Mouse (Mus musculus): ENCODE measurements around the gene Prrg2. TPM values are rescaled to one million over a fixed set of nuclear protein-coding genes. Genes with fewer than 3 reads are reported as not detected.

Prrg2 gene
- total RNA-seq, 2 experiments from 2014 or later = 8.1 to 11.0 TPM

- intact Hi-C loops (cut with DNase I) = loop anchor here (2.0 to 5.0 kb wide), 2 partner anchors 20 to 40 kb away; partner anchors contain the start of genes Fcgrt and Rps11
- no peak for TF ChIP-seq CTCF (IDR thresholded peaks at IDR 0.05)
- DNase-seq = peak; percentile 76
- peak overlapping the region; percentile 85 for H3K27ac ChIP-seq
- H3K4me3 ChIP-seq = peak overlapping the region; percentile 50
Observed at GRCm38 (mm10) chr7:45082401-45083299, 20.2 kb upstream of the Prrg2 start.

DNA sequence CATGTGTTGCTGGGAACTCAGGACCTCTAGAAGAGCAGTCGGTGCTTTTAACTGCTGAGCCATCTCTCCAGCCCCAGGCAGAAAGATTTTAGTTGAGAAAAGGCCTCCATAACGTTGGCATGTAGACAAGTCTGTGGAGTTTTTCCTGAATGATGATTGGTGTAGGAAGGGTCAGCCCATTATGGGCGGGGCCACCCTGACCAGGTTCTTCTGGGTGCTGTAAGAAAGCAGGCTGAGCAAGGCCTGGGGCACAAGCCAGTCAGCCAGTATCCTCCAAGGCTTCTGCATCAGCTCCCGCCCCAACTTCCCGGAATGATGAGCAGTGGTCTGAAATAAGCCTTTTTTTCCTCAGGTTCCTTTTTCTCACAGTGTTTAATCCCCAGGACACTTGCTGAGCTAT is 18.5 kb upstream of the Prrg2 start:
- Histone ChIP-seq H3K4me3 (no peak overlapping the region), H3K27ac (peak overlapping the region; percentile 85)
- intact Hi-C loops (cut with DNase I) = loop anchor here (5.0 kb wide), 1 partner anchor 41 kb away; the partner anchor contains the start of gene Rps11
- no peak for TF ChIP-seq CTCF (IDR thresholded peaks at IDR 0.05)
- no peak for DNase-seq

DNA sequence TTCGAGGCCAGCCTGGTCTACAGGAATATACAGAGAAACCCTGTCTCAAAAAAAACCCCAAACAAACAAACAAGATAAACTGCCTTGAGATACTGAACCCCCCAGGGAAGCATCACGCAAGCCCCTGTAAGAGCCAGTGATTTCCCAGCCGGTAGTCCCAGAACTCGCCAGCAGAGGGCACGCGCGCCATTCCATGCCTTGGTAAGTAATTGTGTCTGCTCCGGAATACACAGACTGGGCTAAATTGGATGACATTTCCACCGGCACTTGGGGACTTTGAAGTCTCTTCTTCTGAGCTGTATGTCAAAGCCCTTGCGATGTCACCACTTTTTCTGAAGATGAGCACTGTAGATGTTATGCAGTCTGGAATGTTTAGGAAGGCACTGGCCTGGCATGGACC is 17.4 kb upstream of the Prrg2 start:
- peak; percentile 93 for DNase-seq
- intact Hi-C loops (cut with DNase I) = loop anchor here (1.0 to 5.0 kb wide), 3 partner anchors 42 to 119 kb away; partner anchors contain the start of genes Flt3l, Gm45713 and Rps11
- Histone ChIP-seq H3K27ac (peak overlapping the region; percentile 57), H3K4me3 (0 out of 2 replicates have a peak overlapping the region, but pooled peaks have one; percentile 27)
- peak; percentile 92 for TF ChIP-seq CTCF (IDR thresholded peaks at IDR 0.05)

DNA sequence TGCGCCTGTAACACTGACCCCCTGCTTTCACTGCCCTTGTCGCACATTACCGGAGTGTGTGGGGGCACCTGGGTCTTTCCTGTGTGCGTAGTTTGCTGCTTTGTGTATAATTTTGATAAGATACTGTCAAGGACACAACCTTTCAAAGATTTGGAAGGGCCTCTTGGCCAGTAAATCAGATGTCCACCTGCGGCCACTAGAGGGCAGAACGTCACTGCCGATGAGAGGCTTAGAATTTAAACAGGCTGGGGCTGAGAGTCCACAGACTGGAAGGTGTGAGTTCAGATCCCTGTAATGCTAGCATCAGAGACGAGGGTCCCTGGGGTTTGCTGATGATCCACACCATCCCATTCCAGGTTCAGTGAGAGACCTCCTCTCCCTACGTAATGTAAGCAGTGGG is 16.0 kb upstream of the Prrg2 start:
- peak; percentile 87 for TF ChIP-seq CTCF (IDR thresholded peaks at IDR 0.05)
- Histone ChIP-seq H3K4me3 (no peak overlapping the region), H3K27ac (0 out of 2 replicates have a peak overlapping the region, but pooled peaks have one; percentile 35)
- DNase-seq = peak; percentile 85
- intact Hi-C loops (cut with DNase I) = loop anchor here (2.0 kb wide), 1 partner anchor 120 kb away; no protein-coding TSS in a partner anchor

DNA sequence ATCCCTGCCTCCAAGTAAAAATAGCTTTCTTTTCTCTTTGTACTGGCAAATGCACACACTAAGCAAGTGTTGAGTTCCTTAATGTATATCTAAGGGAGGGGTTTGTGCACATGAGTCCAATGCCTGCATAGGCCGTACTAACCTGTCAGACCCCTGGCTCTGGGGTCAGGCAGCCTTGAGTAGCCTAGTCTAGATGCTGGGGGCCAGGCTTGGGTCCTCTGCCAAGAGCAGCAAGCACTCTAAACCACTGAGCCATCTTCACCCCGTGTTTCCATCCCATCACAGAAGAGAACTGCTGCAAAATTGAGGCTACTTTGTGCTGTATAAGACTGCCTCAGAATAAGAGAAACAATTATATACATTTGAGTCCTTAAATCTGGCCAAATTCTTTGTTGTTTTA is 15.4 kb upstream of the Prrg2 start:
- Histone ChIP-seq H3K27ac (no peak overlapping the region), H3K4me3 (no peak overlapping the region)
- intact Hi-C loops (cut with DNase I) = loop anchor here (2.0 kb wide), 1 partner anchor 121 kb away; no protein-coding TSS in a partner anchor
- TF ChIP-seq CTCF (IDR thresholded peaks at IDR 0.05) = no peak
- DNase-seq = no peak

GRCm38 (mm10) chr7:45077322-45077721 is 14.8 kb upstream of the Prrg2 start:
- no peak for TF ChIP-seq CTCF (IDR thresholded peaks at IDR 0.05)
- no peak for DNase-seq
- intact Hi-C loops (cut with DNase I) = no loop called here
- Histone ChIP-seq H3K4me3 (no peak overlapping the region), H3K27ac (no peak overlapping the region)

- no peak for TF ChIP-seq CTCF (IDR thresholded peaks at IDR 0.05)
- Histone ChIP-seq H3K27ac (peak overlapping the region; percentile 88), H3K4me3 (no peak overlapping the region)
- DNase-seq = no peak
- intact Hi-C loops (cut with DNase I) = no loop called here
Observed at GRCm38 (mm10) chr7:45076501-45076900, 14.0 kb upstream of the Prrg2 start.

DNA sequence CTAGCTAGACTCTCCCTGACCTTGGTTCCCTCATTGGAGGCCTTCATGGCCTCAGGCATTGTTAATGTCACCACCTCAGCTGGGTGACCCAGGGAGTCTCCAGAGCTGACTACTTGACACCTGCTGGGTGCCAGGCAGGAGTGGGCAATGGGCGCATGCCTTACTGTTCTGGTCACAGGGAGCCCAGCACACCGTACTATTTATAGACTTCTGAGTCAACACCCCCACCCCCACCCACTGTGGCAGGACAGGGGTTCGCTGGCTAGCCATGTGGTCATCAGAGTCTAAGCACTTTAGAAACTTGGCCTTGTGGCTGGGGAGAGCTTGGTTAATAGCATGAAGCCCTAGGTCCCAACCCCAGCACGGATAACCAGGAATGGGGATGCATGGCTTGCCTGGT is 12.9 kb upstream of the Prrg2 start:
- peak; percentile 84 for DNase-seq
- peak overlapping the region; percentile 45 for H3K4me3 ChIP-seq
- no peak for TF ChIP-seq CTCF (IDR thresholded peaks at IDR 0.05)
- intact Hi-C loops (cut with DNase I) = no loop called here
- H3K27ac ChIP-seq = peak overlapping the region; percentile 88

DNA sequence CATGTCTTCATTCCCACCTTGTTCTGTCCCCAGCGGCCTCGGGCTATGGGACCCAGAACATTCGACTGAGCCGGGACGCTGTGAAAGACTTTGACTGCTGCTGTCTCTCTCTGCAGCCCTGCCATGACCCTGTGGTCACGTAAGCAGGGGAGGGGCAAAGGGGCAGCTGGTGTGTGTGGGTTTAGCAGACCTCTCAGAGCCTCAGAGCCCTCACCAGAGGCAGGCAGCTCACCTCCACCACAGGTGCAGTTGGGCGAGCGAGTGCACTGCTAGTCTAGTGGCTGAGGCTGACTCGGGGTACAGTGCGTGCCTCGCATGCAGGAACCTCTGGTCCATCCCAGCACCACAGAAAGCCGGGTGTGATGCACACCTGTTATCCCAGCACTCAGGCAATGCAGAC is 11.5 kb upstream of the Prrg2 start:
- no peak for DNase-seq
- Histone ChIP-seq H3K27ac (peak overlapping the region; percentile 88), H3K4me3 (no peak overlapping the region)
- intact Hi-C loops (cut with DNase I) = no loop called here
- TF ChIP-seq CTCF (IDR thresholded peaks at IDR 0.05) = no peak

GRCm38 (mm10) chr7:45073171-45073707 is 10.8 kb upstream of the Prrg2 start:
- intact Hi-C loops (cut with DNase I) = no loop called here
- TF ChIP-seq CTCF (IDR thresholded peaks at IDR 0.05) = no peak

GRCm38 (mm10) chr7:45072230-45072629 is 9.8 kb upstream of the Prrg2 start:
- Histone ChIP-seq H3K4me3 (no peak overlapping the region), H3K27ac (no peak overlapping the region)
- intact Hi-C loops (cut with DNase I) = no loop called here
- peak; percentile 41 for TF ChIP-seq CTCF (IDR thresholded peaks at IDR 0.05)
- DNase-seq = no peak

More at GRCm38 (mm10) chr7:45073171-45073707, 10.8 kb upstream of the Prrg2 start:
- Histone ChIP-seq H3K27ac (peak overlapping the region; percentile 88; the same call in 1 of the 2 replicates), H3K4me3 (no peak overlapping the region)
- no peak for DNase-seq

DNA sequence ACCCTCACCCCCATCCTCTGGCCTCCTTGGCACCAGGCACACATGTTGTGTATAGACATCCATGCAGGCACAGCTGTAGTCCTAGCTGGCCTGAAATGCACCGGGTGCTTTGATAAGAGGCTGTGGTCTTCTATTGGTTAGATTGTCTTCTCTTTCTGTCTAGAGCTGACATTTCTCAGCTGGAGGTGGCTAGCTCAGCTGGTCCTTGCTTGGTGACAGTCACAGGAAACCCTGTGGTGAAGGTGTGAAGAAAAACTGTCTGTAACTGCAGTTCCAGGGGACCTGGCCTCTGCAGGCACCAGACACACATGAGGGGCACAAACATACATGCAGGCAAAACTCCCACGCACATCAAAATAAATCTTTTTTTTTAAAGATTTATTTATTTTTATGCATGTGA is 7.2 kb upstream of the Prrg2 start:
- no peak overlapping the region for H3K27ac ChIP-seq
- H3K4me3 ChIP-seq = no peak overlapping the region
- no peak for DNase-seq
- TF ChIP-seq CTCF (IDR thresholded peaks at IDR 0.05) = no peak
- intact Hi-C loops (cut with DNase I) = loop anchor here (2.0 kb wide), 1 partner anchor 85 kb away; no protein-coding TSS in a partner anchor

- DNase-seq = peak; percentile 65
- peak; percentile 80 for TF ChIP-seq CTCF (IDR thresholded peaks at IDR 0.05)
- peak overlapping the region; percentile 44; the same call in 1 of the 2 replicates for H3K27ac ChIP-seq
- intact Hi-C loops (cut with DNase I) = loop anchor here (2.0 kb wide), 1 partner anchor 83 kb away; no protein-coding TSS in a partner anchor
- H3K4me3 ChIP-seq = no peak overlapping the region
Observed at GRCm38 (mm10) chr7:45068000-45068318, 5.5 kb upstream of the Prrg2 start.

Measured in gastrocnemius, adult 2 months (tissue).